Mouse (Mus musculus): Measurements from ENCODE around the gene Ak7. TPM values are rescaled to one million over a fixed set of nuclear protein-coding genes. Genes with fewer than 3 reads are reported as not detected.

Gene Ak7
- total and polyA plus RNA-seq, 2 experiments from 2014 or later: 1.4 to 2.2 TPM

GRCm38 (mm10) chr12:105769700-105770099, 63.9 kb downstream of the Ak7 start:
- no peaks in the 10 kb centered on the region for H3K9me3 ChIP-seq (ENCODE audit: low read length)
- WGBS: 71% methylated on average over 10 of the region's 10 CpGs

GRCm38 (mm10) chr12:105774871-105775270, 69.1 kb downstream of the Ak7 start:
- 81% methylated on average over 7 of the region's 7 CpGs for WGBS
- DNase-seq (ENCODE audit: low spot score) (no peak), ATAC-seq (ENCODE audit: low FRiP score) (no peak)
- Histone ChIP-seq H3K27ac (ENCODE audit: low read depth, low read length) (no peak overlapping the region), H3K36me3 (ENCODE audit: insufficient read depth, low read length) (no peaks in the 10 kb centered on the region), H3K9ac (replicated peaks; ENCODE audit: low read length, poor library complexity, severe bottlenecking) (no peak overlapping the region), H3K27me3 (ENCODE audit: insufficient read depth, low read length) (no peaks in the 10 kb centered on the region), H3K4me3 (ENCODE audit: low read depth, low read length) (no peak overlapping the region), H3K9me3 (ENCODE audit: low read length) (no peaks in the 10 kb centered on the region), H3K4me1 (ENCODE audit: insufficient read depth, low read length) (no peaks in the 10 kb centered on the region), H3K4me2 (ENCODE audit: low read depth, low read length, poor library complexity, severe bottlenecking) (no peak overlapping the region)
- TF ChIP-seq CTCF (IDR thresholded peaks at IDR 0.05): no peak

More at GRCm38 (mm10) chr12:105769700-105770099, 63.9 kb downstream of the Ak7 start:
- Histone ChIP-seq H3K9ac (replicated peaks; ENCODE audit: low read length, poor library complexity, severe bottlenecking) (no peak overlapping the region), H3K4me2 (ENCODE audit: low read depth, low read length, poor library complexity, severe bottlenecking) (no peak overlapping the region), H3K27ac (ENCODE audit: low read depth, low read length) (no peak overlapping the region), H3K4me1 (ENCODE audit: insufficient read depth, low read length) (no peaks in the 10 kb centered on the region), H3K4me3 (ENCODE audit: low read depth, low read length) (no peak overlapping the region), H3K27me3 (ENCODE audit: insufficient read depth, low read length) (no peaks in the 10 kb centered on the region), H3K36me3 (ENCODE audit: insufficient read depth, low read length) (no peaks in the 10 kb centered on the region)
- DNase-seq (ENCODE audit: low spot score): no peak
- no peak for TF ChIP-seq CTCF (IDR thresholded peaks at IDR 0.05)
- no peak for ATAC-seq (ENCODE audit: low FRiP score)

GRCm38 (mm10) chr12:105777651-105778050, 71.9 kb downstream of the Ak7 start:
- WGBS: 95% methylated on average over 4 of the region's 4 CpGs
- TF ChIP-seq CTCF (IDR thresholded peaks at IDR 0.05): no peak
- DNase-seq (ENCODE audit: low spot score): no peak

GRCm38 (mm10) chr12:105784196-105784999, 78.6 kb downstream of the Ak7 start, which contains the start of gene Papola:
Papola (plus strand) TSS chr12:105784694.
- Histone ChIP-seq H3K4me1 (ENCODE audit: insufficient read depth, low read length) (peaks cover 6% of the 10 kb centered on the region; the same call in 1 of the 2 replicates), H3K9ac (replicated peaks; ENCODE audit: low read length, poor library complexity, severe bottlenecking) (peak within 1 kb of the TSS; percentile 89), H3K4me2 (ENCODE audit: low read depth, low read length, poor library complexity, severe bottlenecking) (peak within 1 kb of the TSS; percentile 48), H3K9me3 (ENCODE audit: low read length) (no peaks in the 10 kb centered on the region), H3K27ac (ENCODE audit: low read depth, low read length) (peak within 1 kb of the TSS; percentile 95), H3K27me3 (ENCODE audit: insufficient read depth, low read length) (no peaks in the 10 kb centered on the region), H3K36me3 (ENCODE audit: insufficient read depth, low read length) (no peaks in the 10 kb centered on the region), H3K4me3 (ENCODE audit: low read depth, low read length) (peak within 1 kb of the TSS; percentile 70)
- DNase-seq (ENCODE audit: low spot score) (peak; percentile 95), ATAC-seq (ENCODE audit: low FRiP score) (peak; percentile 95)
- WGBS: under 1% methylated on average over 57 of the region's 85 CpGs
- TF ChIP-seq CTCF (IDR thresholded peaks at IDR 0.05): no peak

More at GRCm38 (mm10) chr12:105777651-105778050, 71.9 kb downstream of the Ak7 start:
- ATAC-seq (ENCODE audit: low FRiP score): no peak
- Histone ChIP-seq H3K36me3 (ENCODE audit: insufficient read depth, low read length) (no peaks in the 10 kb centered on the region), H3K9ac (replicated peaks; ENCODE audit: low read length, poor library complexity, severe bottlenecking) (no peak overlapping the region), H3K27me3 (ENCODE audit: insufficient read depth, low read length) (no peaks in the 10 kb centered on the region), H3K27ac (ENCODE audit: low read depth, low read length) (no peak overlapping the region), H3K9me3 (ENCODE audit: low read length) (no peaks in the 10 kb centered on the region), H3K4me1 (ENCODE audit: insufficient read depth, low read length) (no peaks in the 10 kb centered on the region), H3K4me2 (ENCODE audit: low read depth, low read length, poor library complexity, severe bottlenecking) (no peak overlapping the region), H3K4me3 (ENCODE audit: low read depth, low read length) (no peak overlapping the region)

- Histone ChIP-seq H3K27ac (ENCODE audit: low read depth, low read length) (peak overlapping the region; percentile 95), H3K4me1 (ENCODE audit: insufficient read depth, low read length) (peaks cover 6% of the 10 kb centered on the region; the same call in 1 of the 2 replicates), H3K9me3 (ENCODE audit: low read length) (no peaks in the 10 kb centered on the region), H3K4me2 (ENCODE audit: low read depth, low read length, poor library complexity, severe bottlenecking) (peak overlapping the region; percentile 48), H3K36me3 (ENCODE audit: insufficient read depth, low read length) (no peaks in the 10 kb centered on the region), H3K9ac (replicated peaks; ENCODE audit: low read length, poor library complexity, severe bottlenecking) (peak overlapping the region; percentile 89), H3K27me3 (ENCODE audit: insufficient read depth, low read length) (no peaks in the 10 kb centered on the region), H3K4me3 (ENCODE audit: low read depth, low read length) (peak overlapping the region; percentile 70)
- DNase-seq (ENCODE audit: low spot score) (peak; percentile 58), ATAC-seq (ENCODE audit: low FRiP score) (peak; percentile 71)
- no peak for TF ChIP-seq CTCF (IDR thresholded peaks at IDR 0.05)
- WGBS: under 1% methylated on average over 32 of the region's 53 CpGs
These were observed 79.4 kb downstream of the Ak7 start for GRCm38 (mm10) chr12:105785000-105785774.

All from midbrain, postnatal 0 days (tissue).